Mouse (Mus musculus) neural tube, embryonic 13.5 days (tissue): ENCODE results near the gene Def8. TPM values are rescaled to one million over a fixed set of nuclear protein-coding genes. Genes with fewer than 3 reads are reported as not detected.

Experiments
- ATAC-seq: fragments of 200-750 bp; cut with Nextera tagmentation; 2 replicates; pipeline ENCODE4 v1.8.0; 2017; ENCODE audit warnings: low read depth, mild to moderate bottlenecking, moderate TSS enrichment, moderate library complexity
- H3K27ac ChIP-seq: fragments of 300-500 bp; sonication (generic); replicated peaks from 2 replicates; pipeline ENCODE4 v1.5.1; 2015; ENCODE audit warnings: moderate library complexity, mild to moderate bottlenecking, inconsistent platforms
- H3K27me3 ChIP-seq: fragments of 300-500 bp; sonication (generic); 2 replicates; pipeline ENCODE4 v1.6.1; 2015; ENCODE audit warnings: mild to moderate bottlenecking, inconsistent platforms
- H3K36me3 ChIP-seq: fragments of 300-500 bp; sonication (generic); 2 replicates; pipeline ENCODE4 v1.6.1; 2015; ENCODE audit warnings: mild to moderate bottlenecking, inconsistent platforms
- H3K4me1 ChIP-seq: fragments of 300-500 bp; sonication (generic); replicated peaks from 2 replicates; pipeline ENCODE4 v1.6.1; 2015; ENCODE audit warnings: inconsistent platforms
- H3K4me2 ChIP-seq: fragments of 300-500 bp; sonication (generic); 2 replicates; pipeline ENCODE4 v1.6.1; 2015; ENCODE audit warnings: inconsistent platforms, mild to moderate bottlenecking, moderate library complexity
- H3K4me3 ChIP-seq: fragments of 300-500 bp; sonication (generic); 2 replicates; pipeline ENCODE4 v1.5.1; 2015; ENCODE audit warnings: mild to moderate bottlenecking, inconsistent platforms
- H3K9ac ChIP-seq: fragments of 300-500 bp; sonication (generic); 2 replicates; pipeline ENCODE4 v1.6.1; 2015; ENCODE audit warnings: moderate library complexity, mild to moderate bottlenecking, inconsistent platforms
- H3K9me3 ChIP-seq: fragments of 300-500 bp; sonication (generic); 2 replicates; pipeline ENCODE4 v1.6.1; 2016; ENCODE audit warnings: inconsistent platforms
- WGBS: fragments of 180-500 bp; shearing (Covaris S2); methylation state at CpG from one replicate; pipeline ENCODE4 v1.1.7; 2015; 5-methylcytosine and 5-hydroxymethylcytosine counted together
- polyA plus RNA-seq: library from polyadenylated mRNA; unstranded; fragments of >200 nt; fragmentation: Nextera tagmentation; extraction: Ambion mirVana; gene quantifications from 2 replicates; pipeline ENCODE4 v1.2.1, GENCODE M21; 2015

Def8 gene
- polyA plus RNA-seq, 1 experiment from 2014 or later, result 44.5 TPM

GRCm38 (mm10) chr8:123476911-123477736 is 53.8 kb downstream of the Def8 start:
- 7% methylated on average over 34 of the region's 34 CpGs for WGBS
- Histone ChIP-seq H3K27ac (peak overlapping the region; percentile 96), H3K4me1 (peaks cover 22% of the 10 kb centered on the region), H3K9me3 (no peaks in the 10 kb centered on the region), H3K4me3 (peak overlapping the region; percentile 77), H3K27me3 (no peaks in the 10 kb centered on the region; the same call in 1 of the 2 replicates), H3K36me3 (peaks cover 21% of the 10 kb centered on the region), H3K4me2 (peak overlapping the region; percentile 69), H3K9ac (peak overlapping the region; percentile 81)
- ATAC-seq, result peak; percentile 46; the same call in 1 of the 2 replicates

DNA sequence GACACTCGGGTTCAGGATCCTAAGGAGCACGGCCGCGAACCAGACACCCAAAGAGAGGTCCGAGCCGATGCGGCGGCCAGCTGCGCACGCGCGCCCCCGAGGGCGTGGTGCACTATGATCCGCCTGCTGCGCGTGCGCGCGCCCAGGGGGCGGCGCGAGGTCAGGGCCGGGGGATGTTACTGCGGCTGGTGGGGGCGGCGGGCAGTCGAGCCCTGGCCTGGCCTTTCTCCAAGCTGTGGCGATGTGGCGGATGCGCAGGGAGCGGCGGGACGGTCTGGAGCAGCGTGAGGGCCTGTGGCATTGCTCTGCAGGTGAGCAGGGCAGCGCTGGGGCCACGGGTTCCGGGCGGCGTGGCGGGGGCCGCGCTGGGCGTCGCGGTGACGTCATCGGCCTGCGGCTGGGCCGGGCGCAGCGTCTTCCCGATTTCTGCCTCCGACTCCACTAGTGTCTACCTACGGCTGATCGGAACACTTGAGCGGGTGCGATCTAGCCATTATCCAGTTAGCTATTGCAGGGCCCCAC is 54.5 kb downstream of the Def8 start, which contains the start of gene Afg3l1:
Afg3l1 (plus strand) TSS at position 167 of the 522 bp plus-strand sequence.
- Histone ChIP-seq H3K9me3 (no peaks in the 10 kb centered on the region), H3K27ac (peak within 1 kb of the TSS; percentile 96), H3K4me2 (peak within 1 kb of the TSS; percentile 69), H3K27me3 (no peaks in the 10 kb centered on the region; the same call in 1 of the 2 replicates), H3K36me3 (peaks cover 28% of the 10 kb centered on the region), H3K4me3 (peak within 1 kb of the TSS; percentile 77), H3K9ac (peak within 1 kb of the TSS; percentile 81), H3K4me1 (peaks cover 22% of the 10 kb centered on the region)
- ATAC-seq, result peak; percentile 90
- 1% methylated on average over 44 of the region's 58 CpGs for WGBS

DNA sequence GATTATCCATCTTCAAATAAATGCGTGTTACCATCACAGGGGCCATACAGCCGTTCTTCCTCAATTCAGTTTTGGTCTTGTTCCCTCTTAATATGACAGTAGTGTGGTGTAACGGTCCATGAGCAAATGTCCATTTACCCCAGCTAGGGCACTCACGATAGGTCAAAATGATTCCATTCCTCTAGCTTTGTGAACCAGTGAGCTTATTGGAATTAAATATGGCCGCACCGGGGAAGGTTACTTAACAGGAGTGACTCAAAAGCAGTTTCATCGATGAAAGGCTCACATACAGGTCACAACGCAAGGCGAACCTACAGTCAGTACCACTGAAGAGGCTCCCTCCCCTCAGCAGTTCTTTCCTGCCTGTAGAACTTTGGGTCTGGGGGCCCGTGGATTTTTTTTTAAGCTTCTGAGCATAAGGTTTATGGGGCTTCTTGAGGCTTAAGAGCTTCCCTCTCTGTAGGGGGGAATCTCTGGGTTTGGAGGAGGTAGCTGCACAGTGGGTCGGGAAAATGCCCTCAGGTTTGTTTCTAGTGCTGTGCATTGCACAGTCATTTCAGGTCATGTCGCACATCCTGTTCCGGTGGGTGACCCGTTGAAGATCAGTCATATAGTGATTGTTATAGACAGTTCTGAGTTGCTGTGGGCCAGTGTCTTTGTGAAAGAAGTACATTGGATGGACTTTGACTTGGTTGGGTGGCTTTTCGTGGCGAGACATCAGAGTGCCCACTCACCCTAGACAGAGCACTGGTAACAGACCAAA is 55.3 kb downstream of the Def8 start:
- peak overlapping the region; percentile 69 for H3K4me2 ChIP-seq
- WGBS, result 38% methylated on average over 16 of the region's 16 CpGs
- peak overlapping the region; percentile 81 for H3K9ac ChIP-seq
- peak overlapping the region; percentile 96 for H3K27ac ChIP-seq
- H3K9me3 ChIP-seq, result no peaks in the 10 kb centered on the region
- ATAC-seq, result no peak
- H3K4me3 ChIP-seq, result peak overlapping the region; percentile 77
- peaks cover 34% of the 10 kb centered on the region for H3K36me3 ChIP-seq
- peaks cover 22% of the 10 kb centered on the region for H3K4me1 ChIP-seq
- H3K27me3 ChIP-seq, result no peaks in the 10 kb centered on the region

DNA sequence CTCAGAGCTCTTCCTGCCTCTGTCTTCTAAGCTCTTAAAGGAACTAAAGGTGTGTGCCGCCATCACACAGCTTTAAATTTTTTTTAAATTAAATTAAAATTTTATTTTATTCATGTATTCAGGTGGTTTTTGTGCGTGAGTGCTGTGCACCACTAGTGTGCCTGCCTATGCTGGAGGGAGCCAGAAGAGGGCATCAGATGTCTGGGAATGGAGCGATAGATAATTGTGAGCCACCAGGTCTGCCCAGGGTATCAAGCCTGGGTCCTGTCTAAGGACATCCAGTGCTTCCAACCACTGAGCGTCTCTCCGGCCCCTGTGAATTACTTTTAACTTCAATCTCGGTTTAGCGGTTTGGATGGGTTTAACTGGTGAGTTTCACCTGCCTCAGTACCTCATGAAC is 59.3 kb downstream of the Def8 start:
- H3K27ac ChIP-seq, result no peak overlapping the region
- H3K9me3 ChIP-seq, result no peaks in the 10 kb centered on the region
- no peaks in the 10 kb centered on the region for H3K27me3 ChIP-seq
- H3K36me3 ChIP-seq, result peaks cover 72% of the 10 kb centered on the region
- WGBS, result 88% methylated on average over 7 of the region's 7 CpGs
- no peak overlapping the region for H3K9ac ChIP-seq
- no peak for ATAC-seq
- no peak overlapping the region for H3K4me2 ChIP-seq
- no peak overlapping the region for H3K4me3 ChIP-seq
- H3K4me1 ChIP-seq, result peaks cover 12% of the 10 kb centered on the region

- Histone ChIP-seq H3K27ac (no peak overlapping the region), H3K9ac (no peak overlapping the region), H3K4me3 (no peak overlapping the region), H3K4me2 (no peak overlapping the region), H3K36me3 (peaks cover 95% of the 10 kb centered on the region), H3K9me3 (no peaks in the 10 kb centered on the region), H3K4me1 (no peaks in the 10 kb centered on the region), H3K27me3 (no peaks in the 10 kb centered on the region)
- ATAC-seq, result no peak
- WGBS, result 92% methylated on average over 15 of the region's 15 CpGs
Observed at GRCm38 (mm10) chr8:123491280-123492075, 68.2 kb downstream of the Def8 start.

- H3K36me3 ChIP-seq, result peaks cover 95% of the 10 kb centered on the region
- H3K9ac ChIP-seq, result no peak overlapping the region
- WGBS, result 95% methylated on average over 9 of the region's 9 CpGs
- no peak overlapping the region for H3K4me2 ChIP-seq
- H3K27me3 ChIP-seq, result no peaks in the 10 kb centered on the region
- H3K9me3 ChIP-seq, result no peaks in the 10 kb centered on the region
- no peak overlapping the region for H3K27ac ChIP-seq
- no peak for ATAC-seq
- no peak overlapping the region for H3K4me3 ChIP-seq
- no peaks in the 10 kb centered on the region for H3K4me1 ChIP-seq
Observed at GRCm38 (mm10) chr8:123492898-123493297, 69.6 kb downstream of the Def8 start.

DNA sequence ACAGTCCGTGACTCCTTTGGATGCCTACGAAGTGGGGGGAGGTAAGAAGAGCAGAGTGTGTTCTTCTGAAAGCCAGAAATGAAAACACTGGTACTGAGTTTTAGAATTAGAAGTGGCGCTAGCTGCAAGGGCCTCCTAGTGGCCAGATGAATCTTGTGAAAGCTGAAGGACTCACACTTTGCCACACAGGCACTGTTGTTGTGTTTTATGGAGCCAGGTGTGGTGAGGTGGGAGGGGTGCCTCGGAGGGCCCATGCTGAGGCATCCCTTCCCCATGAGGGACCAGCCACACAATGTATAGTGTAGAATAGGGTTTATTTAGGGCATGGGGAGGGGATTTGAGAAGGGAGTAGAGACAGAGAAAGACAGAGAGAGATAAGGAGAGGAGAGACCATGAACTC is 74.4 kb downstream of the Def8 start:
- Histone ChIP-seq H3K36me3 (peaks cover 95% of the 10 kb centered on the region), H3K4me2 (no peak overlapping the region), H3K4me3 (no peak overlapping the region), H3K4me1 (no peaks in the 10 kb centered on the region), H3K9ac (no peak overlapping the region), H3K27ac (no peak overlapping the region), H3K27me3 (no peaks in the 10 kb centered on the region), H3K9me3 (no peaks in the 10 kb centered on the region)
- WGBS, result 86% methylated on average over 4 of the region's 4 CpGs
- no peak for ATAC-seq

DNA sequence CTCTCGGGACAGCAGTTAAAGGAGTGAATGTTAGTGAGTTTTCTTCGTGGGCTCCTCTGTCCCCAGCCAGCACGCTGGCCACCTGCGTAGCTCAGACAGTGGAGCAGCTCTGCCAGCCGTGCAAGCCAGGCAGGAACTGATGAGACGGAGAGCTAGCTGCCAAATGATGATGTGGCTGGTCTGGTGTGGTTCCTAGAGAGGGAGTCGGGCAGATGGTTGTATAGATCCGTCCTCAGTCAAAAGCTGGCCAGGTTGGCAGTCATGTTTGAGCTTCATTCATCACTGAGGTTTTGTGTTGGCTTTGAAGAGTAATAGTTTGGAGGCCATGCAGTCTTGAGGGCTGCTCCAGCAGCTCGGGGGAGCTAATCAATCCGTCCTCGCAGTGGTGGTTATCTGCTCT is 75.6 kb downstream of the Def8 start:
- H3K27me3 ChIP-seq, result no peaks in the 10 kb centered on the region
- H3K9me3 ChIP-seq, result no peaks in the 10 kb centered on the region
- no peak overlapping the region for H3K9ac ChIP-seq
- H3K4me2 ChIP-seq, result no peak overlapping the region
- WGBS, result 92% methylated on average over 11 of the region's 11 CpGs
- H3K27ac ChIP-seq, result no peak overlapping the region
- ATAC-seq, result no peak
- no peaks in the 10 kb centered on the region for H3K4me1 ChIP-seq
- H3K4me3 ChIP-seq, result no peak overlapping the region
- H3K36me3 ChIP-seq, result peaks cover 95% of the 10 kb centered on the region

DNA sequence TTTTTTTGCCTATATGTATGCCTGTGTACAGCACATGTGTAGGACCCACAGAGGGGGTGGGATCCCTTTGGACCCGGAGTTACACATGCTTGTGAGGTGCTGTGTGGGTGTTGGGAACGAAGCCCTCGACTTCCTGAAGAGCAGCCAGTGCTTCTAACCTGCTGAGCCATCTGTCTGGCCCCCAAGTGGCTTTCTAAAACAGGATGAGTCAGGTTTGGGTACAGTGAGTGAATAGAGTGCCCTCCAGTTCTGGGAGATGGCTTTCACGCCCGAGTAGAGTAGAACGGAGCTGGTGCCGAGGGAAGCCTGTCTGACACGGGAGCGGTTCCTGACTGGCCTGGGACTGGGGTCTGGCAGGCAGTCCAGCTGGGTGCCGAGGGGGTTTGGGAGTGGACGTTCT is 76.2 kb downstream of the Def8 start:
- H3K9ac ChIP-seq, result no peak overlapping the region
- H3K27me3 ChIP-seq, result no peaks in the 10 kb centered on the region
- no peak for ATAC-seq
- no peaks in the 10 kb centered on the region for H3K9me3 ChIP-seq
- H3K27ac ChIP-seq, result no peak overlapping the region
- 94% methylated on average over 11 of the region's 11 CpGs for WGBS
- H3K4me1 ChIP-seq, result no peaks in the 10 kb centered on the region
- no peak overlapping the region for H3K4me2 ChIP-seq
- no peak overlapping the region for H3K4me3 ChIP-seq
- H3K36me3 ChIP-seq, result peaks cover 95% of the 10 kb centered on the region

DNA sequence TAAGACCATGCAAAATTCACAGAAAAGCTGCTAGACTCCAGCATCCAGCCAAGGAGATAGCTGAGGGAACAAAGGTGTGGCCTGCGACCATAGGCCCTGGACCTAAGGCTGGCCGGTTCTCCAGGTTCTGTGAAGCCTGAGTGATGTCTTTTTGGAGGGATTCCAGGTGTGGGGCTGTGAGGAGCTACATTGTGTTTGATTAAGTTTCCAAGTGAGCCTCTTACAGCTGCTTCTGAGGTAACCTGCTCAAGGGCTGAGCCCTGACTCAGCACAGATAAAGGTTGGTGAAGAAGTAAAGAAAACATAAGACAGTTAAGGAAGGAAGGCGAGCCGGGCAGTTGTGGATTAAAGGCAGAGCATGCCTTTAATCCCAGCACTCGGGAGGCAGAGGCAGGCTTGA is 78.9 kb downstream of the Def8 start:
- Histone ChIP-seq H3K4me2 (no peak overlapping the region), H3K4me1 (no peaks in the 10 kb centered on the region), H3K9me3 (no peaks in the 10 kb centered on the region), H3K36me3 (peaks cover 95% of the 10 kb centered on the region), H3K27ac (no peak overlapping the region), H3K4me3 (no peak overlapping the region), H3K9ac (no peak overlapping the region), H3K27me3 (no peaks in the 10 kb centered on the region)
- 93% methylated on average over 5 of the region's 5 CpGs for WGBS
- ATAC-seq, result no peak

GRCm38 (mm10) chr8:123503801-123504467 is 80.6 kb downstream of the Def8 start:
- ATAC-seq, result 0 out of 2 replicates have a peak, but pooled peaks have one; percentile 7
- Histone ChIP-seq H3K9ac (no peak overlapping the region), H3K4me3 (no peak overlapping the region), H3K36me3 (peaks cover 100% of the 10 kb centered on the region), H3K27ac (no peak overlapping the region), H3K4me1 (no peaks in the 10 kb centered on the region), H3K27me3 (no peaks in the 10 kb centered on the region), H3K9me3 (no peaks in the 10 kb centered on the region), H3K4me2 (no peak overlapping the region)
- WGBS, result 98% methylated on average over 6 of the region's 6 CpGs
